21 mouse cellular contexts compared by ENCODE assay signal in genomic region chr9:37586718-37587117, GRCm38 (mm10). TPM values are rescaled to one million over a fixed set of nuclear protein-coding genes. Genes with fewer than 3 reads are reported as not detected.
DNase-seq lines count a peak whose midpoint lies in the region; ATAC-seq lines count a peak whose summit lies in the region.
"Had no signal": no experiment of that assay in that cellular context is flagged by ENCODE, and none has a peak within 500 bp of the region (broad histone marks: within the 10 kb centered on the region; RNA-seq: fewer than 3 reads in every experiment).

No protein-coding gene starts in this region.

- no peaks in the 10 kb centered on the region for H3K36me3 ChIP-seq in forebrain, embryonic 14.5 days (ENCODE audit: control insufficient read depth, insufficient read depth, low read length)
- H3K36me3 ChIP-seq in forebrain, embryonic 10.5 days (replicated peaks) = no peaks in the 10 kb centered on the region
- no peaks in the 10 kb centered on the region for H3K36me3 ChIP-seq in hindbrain, embryonic 15.5 days
- H3K36me3 ChIP-seq in hindbrain, embryonic 12.5 days = no peaks in the 10 kb centered on the region
- no peaks in the 10 kb centered on the region for H3K36me3 ChIP-seq in midbrain, embryonic 16.5 days (ENCODE audit: control insufficient read depth, insufficient read depth, low read length)
- no peaks in the 10 kb centered on the region for H3K36me3 ChIP-seq in midbrain, embryonic 11.5 days (ENCODE audit: control insufficient read depth, insufficient read depth, low read length)
- H3K36me3 ChIP-seq: embryonic facial prominence, embryonic 12.5 days; G1E; heart, embryonic 10.5 days had no signal

- no peak for ATAC-seq in forebrain, embryonic 14.5 days
- peak; percentile 75; the same call in 1 of the 2 replicates for ATAC-seq in hindbrain, embryonic 15.5 days (ENCODE audit: low FRiP score, low read depth)
- ATAC-seq in hindbrain, embryonic 12.5 days (ENCODE audit: low FRiP score) = no peak
- ATAC-seq in midbrain, embryonic 16.5 days = peak; percentile 51; the same call in 1 of the 2 replicates
- no peak for ATAC-seq in midbrain, embryonic 11.5 days (ENCODE audit: low FRiP score)
- ATAC-seq: CD4-positive, CD25-positive, alpha-beta regulatory T cell, adult 4 months; intestine, embryonic 16.5 days had no signal

- no peaks in the 10 kb centered on the region for H3K27me3 ChIP-seq in forebrain, embryonic 14.5 days (replicated peaks; ENCODE audit: control insufficient read depth, insufficient read depth, low read length)
- no peaks in the 10 kb centered on the region for H3K27me3 ChIP-seq in forebrain, embryonic 10.5 days (ENCODE audit: poor library complexity, severe bottlenecking)
- no peaks in the 10 kb centered on the region for H3K27me3 ChIP-seq in hindbrain, embryonic 15.5 days
- H3K27me3 ChIP-seq in hindbrain, embryonic 12.5 days = no peaks in the 10 kb centered on the region
- no peaks in the 10 kb centered on the region for H3K27me3 ChIP-seq in midbrain, embryonic 16.5 days (ENCODE audit: control insufficient read depth, insufficient read depth, low read depth, low read length)
- no peaks in the 10 kb centered on the region for H3K27me3 ChIP-seq in midbrain, embryonic 11.5 days (ENCODE audit: control insufficient read depth, insufficient read depth, low read length)
- H3K27me3 ChIP-seq: embryonic facial prominence, embryonic 12.5 days had no signal

- H3K4me3 ChIP-seq in forebrain, embryonic 14.5 days (ENCODE audit: low read depth, low read length) = no peak overlapping the region
- H3K4me3 ChIP-seq in forebrain, embryonic 10.5 days = no peak overlapping the region
- H3K4me3 ChIP-seq in hindbrain, embryonic 15.5 days = no peak overlapping the region
- no peak overlapping the region for H3K4me3 ChIP-seq in hindbrain, embryonic 12.5 days
- H3K4me3 ChIP-seq in midbrain, embryonic 16.5 days (ENCODE audit: low read depth, low read length) = no peak overlapping the region
- no peak overlapping the region for H3K4me3 ChIP-seq in midbrain, embryonic 11.5 days (ENCODE audit: low read depth, low read length)
- H3K4me3 ChIP-seq: embryonic facial prominence, embryonic 12.5 days; heart, embryonic 10.5 days had no signal

- no peaks in the 10 kb centered on the region for H3K4me1 ChIP-seq in forebrain, embryonic 14.5 days (ENCODE audit: control insufficient read depth, insufficient read depth, low read length)
- H3K4me1 ChIP-seq in forebrain, embryonic 10.5 days = no peaks in the 10 kb centered on the region
- H3K4me1 ChIP-seq in hindbrain, embryonic 15.5 days (replicated peaks) = no peaks in the 10 kb centered on the region
- no peaks in the 10 kb centered on the region for H3K4me1 ChIP-seq in hindbrain, embryonic 12.5 days
- no peaks in the 10 kb centered on the region for H3K4me1 ChIP-seq in midbrain, embryonic 16.5 days (ENCODE audit: control insufficient read depth, insufficient read depth, low read length)
- no peaks in the 10 kb centered on the region for H3K4me1 ChIP-seq in midbrain, embryonic 11.5 days (ENCODE audit: control insufficient read depth, insufficient read depth, low read length)
- H3K4me1 ChIP-seq: embryonic facial prominence, embryonic 12.5 days; heart, embryonic 10.5 days had no signal

- H3K4me2 ChIP-seq in forebrain, embryonic 14.5 days (ENCODE audit: low read length) = no peak overlapping the region
- no peak overlapping the region for H3K4me2 ChIP-seq in hindbrain, embryonic 15.5 days
- no peak overlapping the region for H3K4me2 ChIP-seq in hindbrain, embryonic 12.5 days (replicated peaks)
- no peak overlapping the region for H3K4me2 ChIP-seq in midbrain, embryonic 16.5 days (ENCODE audit: low read length)
- H3K4me2 ChIP-seq in midbrain, embryonic 11.5 days = no peak overlapping the region
- H3K4me2 ChIP-seq: embryonic facial prominence, embryonic 12.5 days had no signal

- peak; percentile 49 for DNase-seq in forebrain, embryonic 14.5 days (ENCODE audit: low spot score)
- DNase-seq in forebrain, embryonic 10.5 days (ENCODE audit: extremely low spot score, low spot score) = no peak
- no peak for DNase-seq in midbrain, embryonic 11.5 days (ENCODE audit: low spot score, missing footprints)
- DNase-seq in R1 (ENCODE audit: low read depth, low spot score) = peak; percentile 3
- no peak for DNase-seq in heart, postnatal 36 days
- DNase-seq: adrenal gland, postnatal 10 days; B cell, adult 2 months; cerebellum, adult 11-12 months; cerebellum, adult 9-10 months; cerebellum, postnatal 25 days; gastrocnemius, postnatal 10 days; heart, adult 18-20 months; heart, postnatal 10 days had no signal

- H3K9me3 ChIP-seq in forebrain, embryonic 14.5 days (replicated peaks; ENCODE audit: control insufficient read depth, low read length) = no peaks in the 10 kb centered on the region
- H3K9me3 ChIP-seq in forebrain, embryonic 10.5 days = no peaks in the 10 kb centered on the region
- H3K9me3 ChIP-seq in hindbrain, embryonic 15.5 days = no peaks in the 10 kb centered on the region
- H3K9me3 ChIP-seq in hindbrain, embryonic 12.5 days (replicated peaks) = no peaks in the 10 kb centered on the region; the same call in 1 of the 2 replicates
- no peaks in the 10 kb centered on the region; the same call in 1 of the 2 replicates for H3K9me3 ChIP-seq in midbrain, embryonic 16.5 days (replicated peaks; ENCODE audit: control insufficient read depth, low read length, poor library complexity, severe bottlenecking)
- H3K9me3 ChIP-seq in midbrain, embryonic 11.5 days (ENCODE audit: control insufficient read depth, low read length) = no peaks in the 10 kb centered on the region
- H3K9me3 ChIP-seq: embryonic facial prominence, embryonic 12.5 days had no signal

- intact Hi-C loops in heart, postnatal 36 days (cut with DNase I) = no loop called here

- 78% methylated on average over 4 of the region's 4 CpGs for WGBS in forebrain, embryonic 14.5 days
- 81% methylated on average over 4 of the region's 4 CpGs for WGBS in forebrain, embryonic 10.5 days
- WGBS in hindbrain, embryonic 15.5 days = 66% methylated on average over 4 of the region's 4 CpGs
- 83% methylated on average over 4 of the region's 4 CpGs for WGBS in hindbrain, embryonic 12.5 days
- WGBS in midbrain, embryonic 16.5 days = 65% methylated on average over 4 of the region's 4 CpGs
- 86% methylated on average over 4 of the region's 4 CpGs for WGBS in midbrain, embryonic 11.5 days

- H3K9ac ChIP-seq in forebrain, embryonic 14.5 days (ENCODE audit: low read length) = no peak overlapping the region
- H3K9ac ChIP-seq in hindbrain, embryonic 15.5 days = no peak overlapping the region
- no peak overlapping the region for H3K9ac ChIP-seq in hindbrain, embryonic 12.5 days
- no peak overlapping the region for H3K9ac ChIP-seq in midbrain, embryonic 16.5 days (ENCODE audit: low read depth, low read length)
- H3K9ac ChIP-seq in midbrain, embryonic 11.5 days (ENCODE audit: low read length) = no peak overlapping the region
- H3K9ac ChIP-seq: embryonic facial prominence, embryonic 12.5 days had no signal

- no peak overlapping the region for H3K27ac ChIP-seq in forebrain, embryonic 14.5 days (ENCODE audit: low read depth, low read length)
- no peak overlapping the region for H3K27ac ChIP-seq in forebrain, embryonic 10.5 days
- no peak overlapping the region for H3K27ac ChIP-seq in hindbrain, embryonic 15.5 days (replicated peaks)
- no peak overlapping the region for H3K27ac ChIP-seq in hindbrain, embryonic 12.5 days
- H3K27ac ChIP-seq in midbrain, embryonic 16.5 days (ENCODE audit: low read length) = no peak overlapping the region
- H3K27ac ChIP-seq in midbrain, embryonic 11.5 days (ENCODE audit: low read depth, low read length) = no peak overlapping the region
- H3K27ac ChIP-seq: embryonic facial prominence, embryonic 12.5 days; heart, embryonic 10.5 days had no signal

RNA-seq across cellular contexts. Expression of gene Spa17, which starts 26.8 kb away (rescaled TPM):
- polyA plus RNA-seq in forebrain, embryonic 14.5 days (2014; fragmentation: Nextera tagmentation; extraction: Ambion mirVana) = 11.0 and 12.6 TPM in 2 replicates
- 14.0 and 16.3 TPM in 2 replicates for polyA plus RNA-seq in forebrain, embryonic 10.5 days (2016; fragmentation: Nextera tagmentation; extraction: Ambion mirVana)
- polyA plus RNA-seq in hindbrain, embryonic 15.5 days (2015; fragmentation: Nextera tagmentation; extraction: Ambion mirVana) = 10.5 and 11.2 TPM in 2 replicates
- polyA plus RNA-seq in hindbrain, embryonic 12.5 days (2016; fragmentation: Nextera tagmentation; extraction: Ambion mirVana) = 17.9 and 22.9 TPM in 2 replicates
- polyA plus RNA-seq in midbrain, embryonic 16.5 days (2015; fragmentation: Nextera tagmentation; extraction: Ambion mirVana) = 9.0 and 11.1 TPM in 2 replicates
- 13.6 and 14.6 TPM in 2 replicates for polyA plus RNA-seq in midbrain, embryonic 11.5 days (2014; fragmentation: Nextera tagmentation; extraction: Ambion mirVana)
- total RNA-seq in heart, postnatal 36 days (2021) = 1 to 10 TPM; 2.6 to 2.7 TPM

RNA-seq across cellular contexts. Expression of gene Siae, which starts 31.2 kb away (rescaled TPM):
- polyA plus RNA-seq in forebrain, embryonic 14.5 days (2014; fragmentation: Nextera tagmentation; extraction: Ambion mirVana) = 8.5 and 10.5 TPM in 2 replicates
- polyA plus RNA-seq in forebrain, embryonic 10.5 days (2016; fragmentation: Nextera tagmentation; extraction: Ambion mirVana) = 5.6 and 6.5 TPM in 2 replicates
- polyA plus RNA-seq in hindbrain, embryonic 15.5 days (2015; fragmentation: Nextera tagmentation; extraction: Ambion mirVana) = 11.6 and 13.3 TPM in 2 replicates
- 9.4 and 12.1 TPM in 2 replicates for polyA plus RNA-seq in hindbrain, embryonic 12.5 days (2016; fragmentation: Nextera tagmentation; extraction: Ambion mirVana)
- 12.7 and 13.8 TPM in 2 replicates for polyA plus RNA-seq in midbrain, embryonic 16.5 days (2015; fragmentation: Nextera tagmentation; extraction: Ambion mirVana)
- 7.7 and 8.5 TPM in 2 replicates for polyA plus RNA-seq in midbrain, embryonic 11.5 days (2014; fragmentation: Nextera tagmentation; extraction: Ambion mirVana)
- total RNA-seq in heart, postnatal 36 days (2021) = 1 to 10 TPM; 9.6 to 9.7 TPM

RNA-seq across cellular contexts. Expression of gene Nrgn, which starts 34.0 kb away (rescaled TPM):
- polyA plus RNA-seq in forebrain, embryonic 14.5 days (2014; fragmentation: Nextera tagmentation; extraction: Ambion mirVana) = 7.4 and 14.8 TPM in 2 replicates
- polyA plus RNA-seq in forebrain, embryonic 10.5 days (2016; fragmentation: Nextera tagmentation; extraction: Ambion mirVana) = 1.7 and 1.8 TPM in 2 replicates
- 4.1 and 5.0 TPM in 2 replicates for polyA plus RNA-seq in hindbrain, embryonic 15.5 days (2015; fragmentation: Nextera tagmentation; extraction: Ambion mirVana)
- polyA plus RNA-seq in hindbrain, embryonic 12.5 days (2016; fragmentation: Nextera tagmentation; extraction: Ambion mirVana) = 15.4 and 15.5 TPM in 2 replicates
- polyA plus RNA-seq in midbrain, embryonic 16.5 days (2015; fragmentation: Nextera tagmentation; extraction: Ambion mirVana) = 13.8 and 18.4 TPM in 2 replicates
- polyA plus RNA-seq in midbrain, embryonic 11.5 days (2014; fragmentation: Nextera tagmentation; extraction: Ambion mirVana) = 2.5 and 2.9 TPM in 2 replicates
- 1 to 10 TPM; 4.5 to 6.1 TPM for total RNA-seq in heart, postnatal 36 days (2021)

RNA-seq across cellular contexts. Expression of gene Vsig2, which starts 47.7 kb away (rescaled TPM):
- 0.82 TPM in 1 of 2 replicates, not detected in the other for polyA plus RNA-seq in forebrain, embryonic 14.5 days (2014; fragmentation: Nextera tagmentation; extraction: Ambion mirVana)
- 0.29 and 0.47 TPM in 2 replicates for polyA plus RNA-seq in forebrain, embryonic 10.5 days (2016; fragmentation: Nextera tagmentation; extraction: Ambion mirVana)
- 0.89 and 1.4 TPM in 2 replicates for polyA plus RNA-seq in hindbrain, embryonic 15.5 days (2015; fragmentation: Nextera tagmentation; extraction: Ambion mirVana)
- 0.53 and 1.0 TPM in 2 replicates for polyA plus RNA-seq in hindbrain, embryonic 12.5 days (2016; fragmentation: Nextera tagmentation; extraction: Ambion mirVana)
- 0.72 and 1.2 TPM in 2 replicates for polyA plus RNA-seq in midbrain, embryonic 16.5 days (2015; fragmentation: Nextera tagmentation; extraction: Ambion mirVana)
- polyA plus RNA-seq in midbrain, embryonic 11.5 days (2014; fragmentation: Nextera tagmentation; extraction: Ambion mirVana) = 0.44 TPM in 1 of 2 replicates, not detected in the other
- total RNA-seq in heart, postnatal 36 days (2021) = 1 to 10 TPM; 4.0 to 4.7 TPM
- polyA plus RNA-seq: CD4-positive, CD25-positive, alpha-beta regulatory T cell, adult 4 months; G1E had no signal

RNA-seq across cellular contexts. Expression of gene Esam, which starts 58.8 kb away (rescaled TPM):
- 32.9 and 44.0 TPM in 2 replicates for polyA plus RNA-seq in forebrain, embryonic 14.5 days (2014; fragmentation: Nextera tagmentation; extraction: Ambion mirVana)
- 26.9 and 27.0 TPM in 2 replicates for polyA plus RNA-seq in forebrain, embryonic 10.5 days (2016; fragmentation: Nextera tagmentation; extraction: Ambion mirVana)
- 45.4 and 45.5 TPM in 2 replicates for polyA plus RNA-seq in hindbrain, embryonic 15.5 days (2015; fragmentation: Nextera tagmentation; extraction: Ambion mirVana)
- polyA plus RNA-seq in hindbrain, embryonic 12.5 days (2016; fragmentation: Nextera tagmentation; extraction: Ambion mirVana) = 31.6 and 32.7 TPM in 2 replicates
- polyA plus RNA-seq in midbrain, embryonic 16.5 days (2015; fragmentation: Nextera tagmentation; extraction: Ambion mirVana) = 38.8 and 42.1 TPM in 2 replicates
- 25.1 and 29.6 TPM in 2 replicates for polyA plus RNA-seq in midbrain, embryonic 11.5 days (2014; fragmentation: Nextera tagmentation; extraction: Ambion mirVana)
- 10 to 100 TPM; 66.9 to 79.2 TPM for total RNA-seq in heart, postnatal 36 days (2021)
- total RNA-seq: G1E had no signal
- polyA plus RNA-seq: CD4-positive, CD25-positive, alpha-beta regulatory T cell, adult 4 months; G1E had no signal

Comparison
In these comparisons a context has a peak if more than half of its experiments do, and no peak if none do; other contexts are left out.
1. ATAC-seq: peak in hindbrain, embryonic 15.5 days (single experiment) and midbrain, embryonic 16.5 days (single experiment); none in forebrain, embryonic 14.5 days (single experiment), hindbrain, embryonic 12.5 days (single experiment) and midbrain, embryonic 11.5 days (single experiment).
2. DNase-seq: peak in forebrain, embryonic 14.5 days (single experiment) and R1 (single experiment); none in forebrain, embryonic 10.5 days (single experiment), midbrain, embryonic 11.5 days (single experiment) and heart, postnatal 36 days (0 of 2).